Mouse (Mus musculus): Measurements from ENCODE around the gene Oxnad1. TPM values are rescaled to one million over a fixed set of nuclear protein-coding genes. Genes with fewer than 3 reads are reported as not detected.

Gene Oxnad1
- polyA plus RNA-seq (2012; fragmentation: generic; extraction: Trizol): 1 to 10 TPM; 3.1 to 7.6 TPM

GRCm38 (mm10) chr14:32084761-32085485, at the start of gene Oxnad1:
Gene Oxnad1, plus strand, starts transcription at chr14:32085374.

GRCm38 (mm10) chr14:32085486-32086201, 470 bp downstream of the Oxnad1 start, which contains the start of gene Dph3:
Gene Dph3, minus strand, starts transcription at chr14:32085729.

GRCm38 (mm10) chr14:32141723-32142122, 56.5 kb downstream of the Oxnad1 start, which contains the start of gene Msmb:
Gene Msmb, plus strand, starts transcription at chr14:32142023.

Other genes with a start within 250 kb of the Oxnad1 start
- gene Galnt15, start 56.4 kb upstream of the Oxnad1 start, polyA plus RNA-seq (2012; fragmentation: generic; extraction: Trizol): 1 to 10 TPM in 1 of 2 experiments, under 1 TPM in 1; 0.44 to 1.2 TPM
- gene Dph3, start 355 bp downstream of the Oxnad1 start, polyA plus RNA-seq (2012; fragmentation: generic; extraction: Trizol): 100 to 1,000 TPM in 1 of 2 experiments, 10 to 100 TPM in 1; 48.8 to 133 TPM
- gene Msmb, start 56.6 kb downstream of the Oxnad1 start, polyA plus RNA-seq (2012; fragmentation: generic; extraction: Trizol): not detected
- gene Ncoa4, start 74.5 kb downstream of the Oxnad1 start, polyA plus RNA-seq (2012; fragmentation: generic; extraction: Trizol): 10 to 100 TPM in 1 of 2 experiments, 1 to 10 TPM in 1; 1.3 to 13.6 TPM
- gene Timm23, start 116.5 kb downstream of the Oxnad1 start, polyA plus RNA-seq (2012; fragmentation: generic; extraction: Trizol): 10 to 100 TPM; 84.1 to 95.4 TPM
- 1 to 10 TPM in 1 of 2 experiments, under 1 TPM in 1; 0.34 to 6.4 TPM for gene Parg, start 116.6 kb downstream of the Oxnad1 start, polyA plus RNA-seq (2012; fragmentation: generic; extraction: Trizol)
- 1 to 10 TPM in 1 of 2 experiments, under 1 TPM in 1; 0.87 to 2.1 TPM for gene Ogdhl, start 236.6 kb downstream of the Oxnad1 start, polyA plus RNA-seq (2012; fragmentation: generic; extraction: Trizol)

Data from C3H10T1/2 (cell line).